Mouse (Mus musculus) kidney, adult 2 months (tissue): Measurements from ENCODE around the gene Nudcd2.

Experiments used
- CTCF ChIP-seq: fragments of 200-500 bp; conservative IDR thresholded peaks from 2 replicates; pipeline ENCODE4 v1.5.1; 2011; ENCODE audit warnings: low read depth, mild to moderate bottlenecking, control low read depth, low read length, moderate library complexity, mixed read lengths; ENCODE audit not compliant: insufficient read depth, insufficient read length
- POLR2A ChIP-seq: fragments of 200-500 bp; IDR thresholded peaks from one replicate; pipeline ENCODE4 v1.6.1; 2011; ENCODE audit warnings: low read depth, low read length, control low read depth

DNA sequence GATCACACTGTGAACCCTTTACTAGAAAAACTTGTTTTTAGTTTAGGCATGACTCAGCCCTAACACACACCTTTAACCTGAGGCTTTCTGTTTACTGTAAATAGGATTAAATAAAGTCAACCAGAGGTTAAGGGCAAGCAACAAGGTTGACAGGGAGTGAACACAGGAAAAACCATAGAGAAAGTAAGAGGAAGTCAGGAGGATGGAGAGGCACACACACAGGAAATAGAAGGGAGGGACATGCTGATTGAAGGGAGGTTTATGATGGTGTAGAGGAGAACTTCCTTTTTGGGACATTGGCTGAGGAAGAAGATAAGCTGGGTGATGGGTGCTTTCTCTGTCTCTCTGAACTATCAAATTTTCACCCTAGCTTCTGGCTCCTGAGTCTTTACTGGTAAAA lies 15.1 kb upstream of the Nudcd2 start:
- TF ChIP-seq CTCF (no peak), POLR2A (no peak)
